In genomic region chr11:80037495-80037894, GRCm38 (mm10) we compare ENCODE assay signal across 15 mouse cellular contexts.
"Had no signal": no experiment of that assay in that cellular context is flagged by ENCODE, and none has a peak within 500 bp of the region (broad histone marks: within the 10 kb centered on the region; RNA-seq: fewer than 3 reads in every experiment).

No protein-coding gene starts in this region.

- DNase-seq: retina, postnatal 1 day; right cerebral cortex, adult 18-20 months; right cerebral cortex, postnatal 14 days; right cerebral cortex, postnatal 25 days; right cerebral cortex, postnatal 4 days; spleen, adult 18-20 months; thymus, adult 18-20 months; thymus, adult 2 months; thymus, postnatal 14 days; thymus, postnatal 25 days; thymus, postnatal 36 days; thymus, postnatal 4 days had no signal

- H3K4me1 ChIP-seq: neural tube, embryonic 15.5 days; stomach, embryonic 15.5 days had no signal

- H3K4me3 ChIP-seq: neural tube, embryonic 15.5 days; stomach, embryonic 15.5 days had no signal

- H3K27ac ChIP-seq: neural tube, embryonic 15.5 days; stomach, embryonic 15.5 days; stomach, postnatal 0 days had no signal

- H3K4me2 ChIP-seq: neural tube, embryonic 15.5 days; stomach, embryonic 15.5 days had no signal

- H3K27me3 ChIP-seq: neural tube, embryonic 15.5 days; stomach, embryonic 15.5 days had no signal

- H3K9me3 ChIP-seq: neural tube, embryonic 15.5 days; stomach, embryonic 15.5 days had no signal

- H3K9ac ChIP-seq: neural tube, embryonic 15.5 days; stomach, embryonic 15.5 days had no signal
